Mouse (Mus musculus): ENCODE data around the gene Sycp3.

Gene Sycp3

DNA sequence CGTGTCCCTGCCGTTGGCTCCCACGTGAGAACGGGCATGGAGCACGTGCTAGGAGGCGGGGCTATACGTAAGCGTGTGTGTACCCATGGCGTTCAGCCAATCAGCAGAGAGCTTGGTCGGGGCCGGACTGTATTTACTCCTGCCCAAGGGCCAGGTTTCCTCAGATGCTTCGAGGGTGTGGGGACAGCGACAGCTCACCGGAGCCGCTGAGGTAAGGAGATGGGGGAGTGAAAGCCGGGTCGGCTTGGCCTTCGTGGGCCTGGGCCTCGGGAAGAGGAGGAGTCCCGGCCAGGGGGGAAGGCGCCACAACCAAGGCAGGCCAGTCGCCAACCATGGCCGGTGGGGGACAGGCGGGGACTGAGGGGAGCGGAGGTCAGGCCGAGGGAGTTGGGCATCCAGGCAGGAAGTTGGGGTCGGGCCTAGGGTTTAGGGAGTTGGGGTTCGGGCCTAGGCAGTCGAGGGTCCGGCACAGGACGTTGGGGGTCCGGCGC is at the start of gene Sycp3:
Gene Sycp3, plus strand, starts transcription at position 68 of the 491 bp plus-strand sequence.
- Histone ChIP-seq H3K27me3 (ENCODE audit: insufficient read depth, low read length) (no peaks in the 10 kb centered on the region; the same call in 1 of the 2 replicates), H3K4me1 (replicated peaks; ENCODE audit: low read depth, low read length) (peaks cover 28% of the 10 kb centered on the region), H3K9me3 (ENCODE audit: low read length) (peaks cover 5% of the 10 kb centered on the region; the same call in 1 of the 2 replicates), H3K36me3 (ENCODE audit: insufficient read depth, low read length) (peaks cover 9% of the 10 kb centered on the region; the same call in 1 of the 2 replicates), H3K4me3 (replicated peaks; ENCODE audit: low read length) (peak within 1 kb of the TSS; percentile 82)
- TF ChIP-seq CTCF (conservative IDR thresholded peaks at IDR 0.05; ENCODE audit: low read length): no peak
- TF ChIP-seq POU5F1 (IDR thresholded peaks at IDR 0.05; ENCODE audit: borderline replicate concordance, low read length): no peak
- TF ChIP-seq NANOG (IDR thresholded peaks at IDR 0.05; ENCODE audit: borderline replicate concordance, low read length): no peak

DNA sequence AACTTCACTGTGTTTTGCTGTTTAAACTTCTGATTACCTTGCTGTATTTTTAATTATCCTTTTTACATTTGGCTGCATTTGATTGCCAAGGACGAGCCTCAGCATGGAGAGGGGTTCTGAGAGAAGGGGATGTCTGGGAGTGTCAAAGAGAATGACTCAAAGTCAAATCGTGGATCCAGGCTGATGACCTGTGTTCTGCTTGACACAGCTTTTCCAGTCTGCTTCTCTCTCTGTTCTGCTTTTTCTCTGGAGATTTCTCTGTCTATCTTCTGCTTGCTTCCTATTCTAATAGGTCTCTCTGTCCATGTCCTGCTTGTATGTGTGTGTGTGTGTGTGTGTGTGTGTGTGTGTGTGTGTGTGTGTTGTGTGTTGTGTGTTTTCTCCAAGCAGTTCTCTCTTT is 49.6 kb upstream of the Sycp3 start:
- H3K36me3 ChIP-seq (ENCODE audit: insufficient read depth, low read length): peaks cover 25% of the 10 kb centered on the region
- H3K27me3 ChIP-seq (ENCODE audit: insufficient read depth, low read length): no peaks in the 10 kb centered on the region
- no peaks in the 10 kb centered on the region for H3K9me3 ChIP-seq (ENCODE audit: low read length)
- H3K4me1 ChIP-seq (replicated peaks; ENCODE audit: low read depth, low read length): peaks cover 5% of the 10 kb centered on the region
- no peak overlapping the region for H3K4me3 ChIP-seq (replicated peaks; ENCODE audit: low read length)
- TF ChIP-seq POU5F1 (IDR thresholded peaks at IDR 0.05; ENCODE audit: borderline replicate concordance, low read length) (no peak), NANOG (IDR thresholded peaks at IDR 0.05; ENCODE audit: borderline replicate concordance, low read length) (no peak), CTCF (conservative IDR thresholded peaks at IDR 0.05; ENCODE audit: low read length) (no peak)

DNA sequence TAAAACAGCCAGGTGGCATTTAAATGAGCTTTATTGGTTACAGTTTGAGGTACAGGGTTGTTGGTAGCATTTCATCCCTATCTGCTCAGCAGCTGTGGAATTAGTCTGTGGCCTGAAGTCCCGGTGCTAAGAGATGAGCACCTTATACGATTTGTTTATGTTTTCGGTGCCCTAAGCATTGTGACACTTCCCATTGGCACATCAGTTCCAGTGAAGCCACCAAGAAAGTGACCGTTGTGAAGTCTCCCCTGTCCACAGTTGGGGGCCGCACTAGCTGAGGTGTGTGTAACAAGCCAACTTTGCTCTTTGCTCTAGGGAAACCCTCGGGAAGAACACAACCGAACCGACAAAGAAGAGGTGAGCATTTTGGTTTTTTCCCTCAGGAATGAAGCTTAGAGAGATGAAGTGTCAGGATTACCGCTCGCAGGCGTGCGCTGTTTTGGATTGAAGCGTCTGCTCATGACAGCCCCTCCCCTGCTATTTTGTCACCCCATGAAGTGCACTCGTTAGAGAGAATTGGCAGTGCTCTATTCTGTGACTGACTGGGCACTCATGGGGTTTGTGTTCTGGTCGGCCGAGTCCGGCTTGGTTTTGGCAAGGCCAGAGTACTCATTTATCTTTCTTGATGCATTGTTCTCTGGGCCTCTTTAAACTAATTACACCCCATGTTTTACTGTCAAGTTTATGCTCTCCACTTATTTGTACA is 46.9 kb upstream of the Sycp3 start:
- TF ChIP-seq POU5F1 (IDR thresholded peaks at IDR 0.05; ENCODE audit: borderline replicate concordance, low read length) (no peak), NANOG (IDR thresholded peaks at IDR 0.05; ENCODE audit: borderline replicate concordance, low read length) (no peak), CTCF (conservative IDR thresholded peaks at IDR 0.05; ENCODE audit: low read length) (no peak)
- Histone ChIP-seq H3K4me3 (replicated peaks; ENCODE audit: low read length) (no peak overlapping the region), H3K4me1 (replicated peaks; ENCODE audit: low read depth, low read length) (no peaks in the 10 kb centered on the region), H3K9me3 (ENCODE audit: low read length) (no peaks in the 10 kb centered on the region), H3K27me3 (ENCODE audit: insufficient read depth, low read length) (no peaks in the 10 kb centered on the region), H3K36me3 (ENCODE audit: insufficient read depth, low read length) (peaks cover 35% of the 10 kb centered on the region)

DNA sequence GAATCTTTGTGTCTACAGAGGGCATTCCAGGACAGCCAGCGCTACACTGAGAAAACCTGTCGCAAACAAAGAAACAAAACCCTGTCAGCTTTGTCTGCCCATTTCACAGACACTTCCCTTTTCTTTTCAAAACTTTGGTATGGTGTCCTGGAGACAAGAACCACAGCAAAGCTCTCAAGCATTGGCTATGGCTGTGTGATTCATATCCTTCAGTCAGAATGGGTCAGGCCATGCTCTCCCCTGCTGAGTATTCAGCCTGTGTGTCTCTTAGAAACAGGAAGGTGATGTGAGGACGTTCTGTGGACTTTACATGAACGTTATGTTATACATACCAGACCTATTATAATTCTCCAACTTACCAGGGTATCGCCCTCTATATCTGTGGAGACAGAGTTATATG is 41.7 kb upstream of the Sycp3 start:
- H3K9me3 ChIP-seq (ENCODE audit: low read length): no peaks in the 10 kb centered on the region
- no peak for TF ChIP-seq CTCF (conservative IDR thresholded peaks at IDR 0.05; ENCODE audit: low read length)
- TF ChIP-seq POU5F1 (IDR thresholded peaks at IDR 0.05; ENCODE audit: borderline replicate concordance, low read length): no peak
- TF ChIP-seq NANOG (IDR thresholded peaks at IDR 0.05; ENCODE audit: borderline replicate concordance, low read length): no peak
- H3K27me3 ChIP-seq (ENCODE audit: insufficient read depth, low read length): no peaks in the 10 kb centered on the region
- H3K36me3 ChIP-seq (ENCODE audit: insufficient read depth, low read length): peaks cover 67% of the 10 kb centered on the region
- 0 out of 2 replicates have a peak, but pooled peaks cover 2% of the 10 kb centered on the region for H3K4me1 ChIP-seq (replicated peaks; ENCODE audit: low read depth, low read length)
- no peak overlapping the region for H3K4me3 ChIP-seq (replicated peaks; ENCODE audit: low read length)

DNA sequence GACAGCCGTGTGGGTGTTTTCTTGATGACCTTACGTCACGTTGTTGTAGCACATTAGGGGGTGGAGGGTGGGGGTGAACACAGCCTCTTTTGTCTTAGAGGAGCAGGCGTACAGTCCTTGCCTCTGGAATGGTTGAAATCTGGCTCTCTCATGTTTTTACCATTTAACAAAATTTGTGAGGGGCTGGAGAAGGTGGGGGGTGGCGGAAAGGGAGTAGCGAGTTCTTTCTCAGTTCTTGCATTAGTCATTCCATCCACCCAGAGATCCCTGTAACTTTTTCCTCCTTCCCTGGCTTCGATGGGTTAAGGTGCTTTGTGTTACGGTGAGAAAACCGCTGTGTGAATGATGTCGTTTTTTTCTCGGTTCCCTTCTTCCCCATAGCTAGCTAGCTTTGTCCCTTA is 39.2 kb upstream of the Sycp3 start:
- Histone ChIP-seq H3K27me3 (ENCODE audit: insufficient read depth, low read length) (no peaks in the 10 kb centered on the region), H3K4me3 (replicated peaks; ENCODE audit: low read length) (no peak overlapping the region), H3K4me1 (replicated peaks; ENCODE audit: low read depth, low read length) (0 out of 2 replicates have a peak, but pooled peaks cover 2% of the 10 kb centered on the region), H3K36me3 (ENCODE audit: insufficient read depth, low read length) (peaks cover 64% of the 10 kb centered on the region), H3K9me3 (ENCODE audit: low read length) (no peaks in the 10 kb centered on the region)
- TF ChIP-seq CTCF (conservative IDR thresholded peaks at IDR 0.05; ENCODE audit: low read length): no peak

DNA sequence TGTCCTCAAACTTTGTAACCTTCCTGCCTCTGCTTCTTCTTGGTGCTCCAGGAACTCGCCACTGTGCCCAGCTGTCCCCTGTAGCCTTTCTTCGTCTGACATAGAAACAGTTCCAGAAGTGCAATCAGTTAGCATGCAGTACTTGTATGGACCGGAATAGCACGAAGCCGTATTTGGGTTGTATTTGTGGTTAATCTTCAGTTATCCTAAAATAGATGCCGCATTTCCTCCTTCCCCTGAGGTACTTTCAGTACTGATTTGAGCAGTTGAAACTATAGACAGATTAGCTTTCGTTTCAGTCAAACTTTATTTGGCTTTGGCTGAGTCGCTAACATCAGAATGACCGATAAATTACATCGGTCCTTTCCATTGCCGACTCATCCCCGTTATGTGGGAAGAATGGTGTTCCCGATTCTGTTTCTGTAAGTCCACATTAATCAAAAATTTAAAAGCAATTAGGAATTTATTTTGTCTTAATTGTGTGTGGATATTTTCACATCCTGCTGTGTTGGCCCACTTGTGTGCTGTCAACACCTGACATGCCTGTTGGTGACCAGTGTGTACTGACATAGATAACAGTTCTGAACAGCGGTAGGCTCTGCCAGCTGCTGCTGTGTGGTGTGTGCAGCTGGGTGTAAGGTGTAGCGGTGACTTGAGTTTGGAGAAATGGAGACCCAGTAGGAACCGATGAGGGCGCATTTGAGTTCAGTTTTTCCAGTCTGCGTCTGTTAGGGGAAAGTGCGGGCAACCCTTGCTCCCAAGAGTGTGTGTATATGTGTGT is 38.5 kb upstream of the Sycp3 start:
- Histone ChIP-seq H3K9me3 (ENCODE audit: low read length) (no peaks in the 10 kb centered on the region), H3K4me3 (replicated peaks; ENCODE audit: low read length) (no peak overlapping the region), H3K4me1 (replicated peaks; ENCODE audit: low read depth, low read length) (0 out of 2 replicates have a peak, but pooled peaks cover 2% of the 10 kb centered on the region), H3K36me3 (ENCODE audit: insufficient read depth, low read length) (peaks cover 58% of the 10 kb centered on the region), H3K27me3 (ENCODE audit: insufficient read depth, low read length) (no peaks in the 10 kb centered on the region)
- TF ChIP-seq CTCF (conservative IDR thresholded peaks at IDR 0.05; ENCODE audit: low read length): no peak
- TF ChIP-seq POU5F1 (IDR thresholded peaks at IDR 0.05; ENCODE audit: borderline replicate concordance, low read length): no peak
- no peak for TF ChIP-seq NANOG (IDR thresholded peaks at IDR 0.05; ENCODE audit: borderline replicate concordance, low read length)

DNA sequence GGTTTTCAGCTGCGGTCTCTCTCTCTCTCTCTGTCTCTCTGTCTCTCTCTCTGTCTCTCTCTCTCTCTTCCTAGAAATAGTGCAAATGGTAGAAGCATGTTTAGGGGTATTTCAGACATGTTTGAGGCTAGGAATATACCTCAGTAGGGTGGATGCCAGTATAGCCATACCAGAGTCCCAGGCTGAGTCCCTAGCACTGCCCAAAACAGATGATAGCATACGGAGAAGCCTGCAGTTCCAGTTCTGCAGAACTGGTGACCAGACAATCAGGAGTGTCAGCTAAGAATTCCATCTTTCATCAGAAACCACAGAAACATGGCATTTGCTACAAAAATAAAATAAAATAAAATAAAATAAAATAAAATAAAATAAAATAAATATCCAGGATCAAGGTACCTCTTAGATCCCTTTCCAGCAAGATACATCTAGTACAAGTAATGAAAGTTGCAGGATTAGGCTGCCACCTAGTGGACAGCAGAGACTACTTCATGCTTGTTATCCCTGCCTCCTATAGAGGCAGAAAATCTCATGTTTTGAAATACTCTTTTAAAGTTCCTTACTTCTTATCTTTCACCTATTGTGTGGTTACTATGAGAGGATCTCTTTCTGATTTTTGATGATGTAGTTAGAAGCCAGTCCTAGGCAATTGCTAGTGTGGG is 33.1 kb upstream of the Sycp3 start:
- H3K36me3 ChIP-seq (ENCODE audit: insufficient read depth, low read length): peaks cover 64% of the 10 kb centered on the region
- no peak overlapping the region for H3K4me3 ChIP-seq (replicated peaks; ENCODE audit: low read length)
- no peak for TF ChIP-seq NANOG (IDR thresholded peaks at IDR 0.05; ENCODE audit: borderline replicate concordance, low read length)
- no peak for TF ChIP-seq POU5F1 (IDR thresholded peaks at IDR 0.05; ENCODE audit: borderline replicate concordance, low read length)
- TF ChIP-seq CTCF (conservative IDR thresholded peaks at IDR 0.05; ENCODE audit: low read length): peak; percentile 53
- no peaks in the 10 kb centered on the region for H3K27me3 ChIP-seq (ENCODE audit: insufficient read depth, low read length)
- H3K4me1 ChIP-seq (replicated peaks; ENCODE audit: low read depth, low read length): no peaks in the 10 kb centered on the region
- H3K9me3 ChIP-seq (ENCODE audit: low read length): no peaks in the 10 kb centered on the region

DNA sequence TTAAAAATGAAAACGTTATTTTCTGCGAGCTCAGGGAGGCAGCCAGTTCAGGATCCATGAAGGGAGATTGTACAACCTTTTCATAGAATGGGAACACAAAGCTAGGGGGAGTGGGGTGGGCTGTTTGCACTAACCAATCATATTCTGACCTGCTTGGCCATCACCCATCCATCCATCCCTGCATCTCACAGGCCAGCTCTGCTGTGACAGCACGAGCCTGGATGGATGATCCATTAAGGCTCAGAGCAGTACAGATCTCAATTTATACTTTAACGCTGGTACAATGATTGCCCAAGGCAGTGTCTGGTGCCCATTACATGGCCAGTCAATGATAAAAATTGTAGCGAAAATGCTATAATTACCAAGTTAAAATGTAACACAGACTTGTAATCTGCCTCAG is 32.5 kb upstream of the Sycp3 start:
- no peaks in the 10 kb centered on the region for H3K4me1 ChIP-seq (replicated peaks; ENCODE audit: low read depth, low read length)
- no peaks in the 10 kb centered on the region for H3K9me3 ChIP-seq (ENCODE audit: low read length)
- no peak overlapping the region for H3K4me3 ChIP-seq (replicated peaks; ENCODE audit: low read length)
- TF ChIP-seq CTCF (conservative IDR thresholded peaks at IDR 0.05; ENCODE audit: low read length) (no peak), NANOG (IDR thresholded peaks at IDR 0.05; ENCODE audit: borderline replicate concordance, low read length) (no peak), POU5F1 (IDR thresholded peaks at IDR 0.05; ENCODE audit: borderline replicate concordance, low read length) (no peak)
- peaks cover 61% of the 10 kb centered on the region for H3K36me3 ChIP-seq (ENCODE audit: insufficient read depth, low read length)
- no peaks in the 10 kb centered on the region for H3K27me3 ChIP-seq (ENCODE audit: insufficient read depth, low read length)
